Mouse (Mus musculus) ES-E14 (cell line): ENCODE results near the gene Zfp142. TPM values are rescaled to one million over a fixed set of nuclear protein-coding genes. Genes with fewer than 3 reads are reported as not detected.

Source experiments
- DNase-seq: peaks from one replicate; pipeline ENCODE4 v3.0.0-alpha.2; 2013; ENCODE audit warnings: low read depth, low spot score
- H3K27ac ChIP-seq: 2 replicates; pipeline ENCODE4 v1.5.1; 2012; ENCODE audit warnings: low read depth, mild to moderate bottlenecking, low read length, moderate library complexity, mixed read lengths; ENCODE audit not compliant: poor library complexity, insufficient read depth, severe bottlenecking
- H3K36me3 ChIP-seq: 2 replicates; pipeline ENCODE4 v1.6.1; 2012; ENCODE audit warnings: mild to moderate bottlenecking, low read length, moderate library complexity, mixed read lengths; ENCODE audit not compliant: control insufficient read depth, poor library complexity, insufficient read depth, severe bottlenecking
- H3K4me1 ChIP-seq, 2 experiments: fragments of 150-350 bp in 1 of 2; sonication (generic) in 1 of 2; 2 replicates each; pipeline ENCODE4 v1.6.1; 2012; ENCODE audit warnings: low read length in 2 of 2, mild to moderate bottlenecking in 1 of 2, mixed read lengths in 1 of 2; ENCODE audit not compliant: control insufficient read depth in 2 of 2, insufficient read depth in 2 of 2, poor library complexity in 1 of 2
- H3K4me3 ChIP-seq, 2 experiments: fragments of 150-350 bp in 1 of 2; sonication (generic) in 1 of 2; 2 replicates each; pipeline ENCODE4 v1.5.1; 2012; ENCODE audit warnings: low read length in 2 of 2, low read depth in 1 of 2, mild to moderate bottlenecking in 1 of 2, mixed read lengths in 1 of 2; ENCODE audit not compliant: insufficient read depth in 1 of 2, poor library complexity in 1 of 2, severe bottlenecking in 1 of 2
- H3K9ac ChIP-seq: 2 replicates; pipeline ENCODE4 v1.6.1; 2012; ENCODE audit warnings: low read depth, mild to moderate bottlenecking, low read length, mixed read lengths; ENCODE audit not compliant: poor library complexity, insufficient read depth, severe bottlenecking
- H3K9me3 ChIP-seq: fragments of 150-350 bp; sonication (generic); 2 replicates; pipeline ENCODE4 v1.6.1; 2012; ENCODE audit warnings: low read depth, mild to moderate bottlenecking, low read length; ENCODE audit not compliant: control insufficient read depth, insufficient read depth
- CHD2 ChIP-seq: IDR thresholded peaks from 2 replicates; pipeline ENCODE4 v1.6.1; 2014; ENCODE audit warnings: mild to moderate bottlenecking, low read depth, low read length, inconsistent platforms
- HCFC1 ChIP-seq: IDR thresholded peaks from 2 replicates; pipeline ENCODE4 v1.6.1; 2012; ENCODE audit warnings: low read length, inconsistent platforms, borderline replicate concordance; ENCODE audit not compliant: insufficient read depth
- MAFK ChIP-seq: IDR thresholded peaks from 2 replicates; pipeline ENCODE4 v1.6.1; 2014; ENCODE audit warnings: mild to moderate bottlenecking, low read depth, low read length, inconsistent platforms; ENCODE audit not compliant: insufficient read depth
- ZC3H11A ChIP-seq: IDR thresholded peaks from 2 replicates; pipeline ENCODE4 v1.6.1; 2012; ENCODE audit warnings: low read depth, mild to moderate bottlenecking, inconsistent platforms, low read length, borderline replicate concordance
- ZNF384 ChIP-seq: IDR thresholded peaks from 2 replicates; pipeline ENCODE4 v1.6.1; 2012; ENCODE audit warnings: low read depth, low read length, inconsistent platforms
- in situ Hi-C, 2 experiments: fragments of 600-800 bp; cut with MboI; formaldehyde crosslinking; loops; one replicate each; pipeline ENCODE4 v1.15.1; 2025; ENCODE audit warnings: low sequenced_read_pairs in 2 of 2, inconsistent platforms in 1 of 2; ENCODE audit not compliant: unreplicated experiment in 2 of 2
- total RNA-seq: library from RNA; depleted of rRNA; stranded (reverse); fragments of 300-350 nt; gene quantifications from 2 replicates; pipeline ENCODE4 v1.2.3, GENCODE M21; 2012; rRNA removed

The Zfp142 gene
- total RNA-seq = 15.9 and 16.5 TPM in 2 replicates

- Histone ChIP-seq H3K36me3 (peaks cover 20% of the 10 kb centered on the region), H3K9ac (peak within 1 kb of the TSS; percentile 80), H3K4me1 (peaks cover 0 to 1% of the 10 kb centered on the region in 2 experiments; a peak in 1 of 4 replicates), H3K27ac (no peak within 1 kb of the TSS), H3K4me3 (peak within 1 kb of the TSS; percentile 84 to 86), H3K9me3 (no peaks in the 10 kb centered on the region)
- peak; percentile 99 for DNase-seq
- in situ Hi-C loops = no loop called here
- TF ChIP-seq ZC3H11A (no peak), HCFC1 (peak; percentile 76; the same call in 1 of the 2 replicates), CHD2 (peak; percentile 60; the same call in 1 of the 2 replicates), ZNF384 (0 out of 2 replicates have a peak, but pooled peaks have one; percentile 28)
Measured at GRCm38 (mm10) chr1:74587773-74588445, at the start of gene Zfp142, which contains the start of gene Bcs1l. TSS of gene Zfp142 (minus strand) at chr1:74588246. TSS of gene Bcs1l (plus strand) at chr1:74588289.

- Histone ChIP-seq H3K9ac (no peak overlapping the region), H3K27ac (no peak overlapping the region), H3K36me3 (no peaks in the 10 kb centered on the region), H3K4me3 (no peak overlapping the region), H3K4me1 (peaks cover 0 to 4% of the 10 kb centered on the region in 2 experiments; a peak in 1 of 4 replicates), H3K9me3 (no peaks in the 10 kb centered on the region)
- no peak for DNase-seq
- in situ Hi-C loops = no loop called here
- TF ChIP-seq ZNF384 (no peak), CHD2 (no peak), MAFK (no peak), ZC3H11A (no peak), HCFC1 (no peak)
Measured at GRCm38 (mm10) chr1:74632734-74633133, 44.7 kb upstream of the Zfp142 start.

GRCm38 (mm10) chr1:74628001-74628400 lies 40.0 kb upstream of the Zfp142 start:
- no peak for DNase-seq
- TF ChIP-seq ZC3H11A (no peak), ZNF384 (no peak), HCFC1 (no peak), MAFK (no peak), CHD2 (no peak)
- H3K36me3 ChIP-seq = no peaks in the 10 kb centered on the region
- no peak overlapping the region; the same call in 1 of the 2 replicates for H3K9ac ChIP-seq
- no peak overlapping the region; a peak in 1 of 4 replicates for H3K4me3 ChIP-seq
- no peak overlapping the region for H3K27ac ChIP-seq
- H3K9me3 ChIP-seq = no peaks in the 10 kb centered on the region
- H3K4me1 ChIP-seq = peaks cover 0 to 4% of the 10 kb centered on the region in 2 experiments; a peak in 1 of 4 replicates
- in situ Hi-C loops = no loop called here

GRCm38 (mm10) chr1:74626076-74626475 lies 38.0 kb upstream of the Zfp142 start:
- in situ Hi-C loops = no loop called here
- no peaks in the 10 kb centered on the region for H3K9me3 ChIP-seq
- TF ChIP-seq MAFK = no peak
- TF ChIP-seq ZC3H11A = no peak
- no peak for TF ChIP-seq CHD2
- TF ChIP-seq HCFC1 = no peak
- no peak for TF ChIP-seq ZNF384
- no peaks in the 10 kb centered on the region for H3K36me3 ChIP-seq
- H3K9ac ChIP-seq = no peak overlapping the region
- H3K4me1 ChIP-seq = peaks cover 0 to 4% of the 10 kb centered on the region in 2 experiments; a peak in 1 of 4 replicates
- no peak for DNase-seq
- no peak overlapping the region for H3K4me3 ChIP-seq
- H3K27ac ChIP-seq = no peak overlapping the region
